Mouse (Mus musculus) ES-E14 (cell line): Measurements from ENCODE around the gene 2310009B15Rik. TPM values are rescaled to one million over a fixed set of nuclear protein-coding genes. Genes with fewer than 3 reads are reported as not detected.
A peak's percentile ranks its signal among the peaks of the same experiment; 100 is the strongest.
"Not testable (repeated sequence)": the region's sequence is repeated elsewhere in the genome, so short reads cannot be mapped to it uniquely, and the experiment has no call there.

Experiments used
- DNase-seq: peaks from one replicate; pipeline ENCODE4 v3.0.0-alpha.2; 2013; ENCODE audit warnings: low read depth, low spot score
- H3K27ac ChIP-seq: 2 replicates; pipeline ENCODE4 v1.5.1; 2012; ENCODE audit warnings: low read depth, mild to moderate bottlenecking, low read length, moderate library complexity, mixed read lengths; ENCODE audit not compliant: poor library complexity, insufficient read depth, severe bottlenecking
- H3K36me3 ChIP-seq: 2 replicates; pipeline ENCODE4 v1.6.1; 2012; ENCODE audit warnings: mild to moderate bottlenecking, low read length, moderate library complexity, mixed read lengths; ENCODE audit not compliant: control insufficient read depth, poor library complexity, insufficient read depth, severe bottlenecking
- H3K4me1 ChIP-seq, 2 experiments: fragments of 150-350 bp in 1 of 2; sonication (generic) in 1 of 2; 2 replicates each; pipeline ENCODE4 v1.6.1; 2012; ENCODE audit warnings: low read length in 2 of 2, mild to moderate bottlenecking in 1 of 2, mixed read lengths in 1 of 2; ENCODE audit not compliant: control insufficient read depth in 2 of 2, insufficient read depth in 2 of 2, poor library complexity in 1 of 2
- H3K4me3 ChIP-seq, 2 experiments: fragments of 150-350 bp in 1 of 2; sonication (generic) in 1 of 2; 2 replicates each; pipeline ENCODE4 v1.5.1; 2012; ENCODE audit warnings: low read length in 2 of 2, low read depth in 1 of 2, mild to moderate bottlenecking in 1 of 2, mixed read lengths in 1 of 2; ENCODE audit not compliant: insufficient read depth in 1 of 2, poor library complexity in 1 of 2, severe bottlenecking in 1 of 2
- H3K9ac ChIP-seq: 2 replicates; pipeline ENCODE4 v1.6.1; 2012; ENCODE audit warnings: low read depth, mild to moderate bottlenecking, low read length, mixed read lengths; ENCODE audit not compliant: poor library complexity, insufficient read depth, severe bottlenecking
- H3K9me3 ChIP-seq: fragments of 150-350 bp; sonication (generic); 2 replicates; pipeline ENCODE4 v1.6.1; 2012; ENCODE audit warnings: low read depth, mild to moderate bottlenecking, low read length; ENCODE audit not compliant: control insufficient read depth, insufficient read depth
- CHD2 ChIP-seq: IDR thresholded peaks from 2 replicates; pipeline ENCODE4 v1.6.1; 2014; ENCODE audit warnings: mild to moderate bottlenecking, low read depth, low read length, inconsistent platforms
- HCFC1 ChIP-seq: IDR thresholded peaks from 2 replicates; pipeline ENCODE4 v1.6.1; 2012; ENCODE audit warnings: low read length, inconsistent platforms, borderline replicate concordance; ENCODE audit not compliant: insufficient read depth
- MAFK ChIP-seq: IDR thresholded peaks from 2 replicates; pipeline ENCODE4 v1.6.1; 2014; ENCODE audit warnings: mild to moderate bottlenecking, low read depth, low read length, inconsistent platforms; ENCODE audit not compliant: insufficient read depth
- ZC3H11A ChIP-seq: IDR thresholded peaks from 2 replicates; pipeline ENCODE4 v1.6.1; 2012; ENCODE audit warnings: low read depth, mild to moderate bottlenecking, inconsistent platforms, low read length, borderline replicate concordance
- ZNF384 ChIP-seq: IDR thresholded peaks from 2 replicates; pipeline ENCODE4 v1.6.1; 2012; ENCODE audit warnings: low read depth, low read length, inconsistent platforms
- in situ Hi-C, 2 experiments: fragments of 600-800 bp; cut with MboI; formaldehyde crosslinking; loops; one replicate each; pipeline ENCODE4 v1.15.1; 2025; ENCODE audit warnings: low sequenced_read_pairs in 2 of 2, inconsistent platforms in 1 of 2; ENCODE audit not compliant: unreplicated experiment in 2 of 2
- total RNA-seq: library from RNA; depleted of rRNA; stranded (reverse); fragments of 300-350 nt; gene quantifications from 2 replicates; pipeline ENCODE4 v1.2.3, GENCODE M21; 2012; rRNA removed

Gene 2310009B15Rik
- 19.9 and 20.0 TPM in 2 replicates for total RNA-seq

DNA sequence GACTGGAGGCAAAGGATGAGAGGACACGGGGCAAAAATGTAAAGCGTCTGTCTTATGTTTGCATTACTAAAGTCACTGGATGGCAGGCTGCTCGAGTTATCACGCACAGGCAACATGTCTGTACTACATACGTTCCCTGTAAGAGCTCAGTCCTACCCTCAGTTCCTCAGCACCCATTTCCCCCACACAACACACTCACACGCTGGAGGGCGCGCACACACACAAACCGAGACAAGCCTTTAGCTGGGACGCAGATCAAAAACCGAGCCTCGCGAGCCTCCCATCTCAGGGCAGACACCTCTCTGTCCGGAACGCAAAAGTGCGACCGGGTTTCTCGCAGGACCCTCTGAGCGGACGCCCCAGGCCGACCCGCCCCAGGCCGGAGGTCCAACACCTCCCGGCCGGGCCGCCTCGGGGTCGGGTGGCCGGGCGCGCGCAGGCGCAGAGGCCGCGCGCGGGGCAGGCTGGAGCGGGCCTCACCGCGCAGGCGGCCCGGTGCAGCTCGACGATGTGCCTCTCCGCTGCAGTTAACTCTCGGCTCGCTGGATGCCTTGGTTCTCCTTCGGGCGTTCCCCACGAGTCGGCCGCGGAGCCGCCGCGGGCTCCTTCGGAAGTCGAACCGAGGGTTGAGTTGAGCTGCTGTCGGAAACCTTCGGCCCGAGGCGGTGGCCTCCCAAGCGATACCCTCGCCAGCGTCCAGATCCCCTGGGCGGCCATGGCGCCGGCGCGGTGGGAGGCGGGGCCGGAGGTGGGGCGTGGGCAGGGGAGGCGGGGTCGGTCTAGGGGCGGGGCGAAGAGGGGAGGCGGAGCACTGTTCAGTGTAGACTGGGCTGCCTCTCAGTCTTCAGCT is at the start of gene 2310009B15Rik:
Gene 2310009B15Rik, minus strand, starts transcription at position 752 of the 850 bp plus-strand sequence.
- DNase-seq, H3K36me3 ChIP-seq, in situ Hi-C loops, H3K4me1 ChIP-seq, H3K9me3 ChIP-seq: not testable (repeated sequence)
- Histone ChIP-seq H3K27ac (peak within 1 kb of the TSS; percentile 58; the same call in 1 of the 2 replicates), H3K4me3 (peak within 1 kb of the TSS; percentile 83 to 87), H3K9ac (peak within 1 kb of the TSS; percentile 88)

DNA sequence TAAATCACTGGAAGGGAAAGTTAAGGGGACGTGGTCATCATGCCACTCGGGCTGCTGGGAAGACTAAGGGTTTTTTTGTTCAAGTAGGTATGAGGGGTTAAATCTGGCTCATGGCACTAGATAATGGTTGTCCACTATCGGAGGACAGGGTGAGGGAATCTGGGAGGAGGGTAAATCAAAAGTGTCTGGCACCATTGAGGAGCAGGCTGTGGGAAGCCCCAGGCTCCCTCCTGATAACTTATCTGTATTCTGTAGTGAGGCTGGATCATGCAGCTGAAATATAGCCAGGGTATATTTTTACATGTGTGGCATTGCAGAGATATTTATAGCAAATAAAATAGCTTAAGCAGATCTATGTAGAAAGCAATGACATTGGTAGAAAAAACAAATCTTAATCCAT is 49.6 kb upstream of the 2310009B15Rik start:
- H3K4me1 ChIP-seq = peaks cover 2% of the 10 kb centered on the region in 2 experiments; a peak in 2 of 4 replicates
- no peak for DNase-seq
- H3K36me3 ChIP-seq = no peaks in the 10 kb centered on the region; the same call in 1 of the 2 replicates
- no peaks in the 10 kb centered on the region for H3K9me3 ChIP-seq
- TF ChIP-seq CHD2 (no peak), HCFC1 (no peak)
- no peak overlapping the region for H3K27ac ChIP-seq
- H3K4me3 ChIP-seq = no peak overlapping the region
- in situ Hi-C loops = no loop called here
- H3K9ac ChIP-seq = no peak overlapping the region

DNA sequence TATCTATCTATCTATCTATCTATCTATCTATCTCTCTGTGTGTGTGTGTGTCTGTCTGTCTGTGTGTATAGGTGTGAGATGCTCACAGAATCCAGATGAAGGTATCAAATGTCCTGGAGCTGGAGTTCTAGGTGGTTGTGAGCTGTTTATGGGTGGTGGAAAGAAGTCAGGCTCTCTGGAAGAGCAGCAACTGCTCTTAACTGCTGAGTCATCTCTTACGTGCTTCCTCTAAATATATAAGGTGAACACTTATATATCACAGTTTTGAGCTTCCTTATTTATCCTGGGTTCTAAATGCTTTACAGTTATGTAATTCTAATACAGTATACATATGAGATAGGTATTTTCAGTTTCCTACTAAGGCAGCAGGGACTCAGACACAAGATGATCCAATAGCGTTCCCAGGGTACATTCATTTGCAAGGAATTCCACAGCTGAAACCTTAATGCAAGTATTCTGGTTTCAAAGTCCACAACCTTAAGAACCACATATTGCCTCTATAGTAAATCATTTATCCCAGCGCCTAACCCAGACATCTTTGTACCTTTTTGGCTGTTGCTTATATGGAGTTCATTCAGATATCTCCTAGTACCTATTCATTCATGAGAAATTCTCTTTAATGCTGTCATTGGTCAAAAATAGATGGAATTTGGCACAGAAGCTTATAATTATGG is 48.6 kb upstream of the 2310009B15Rik start:
- in situ Hi-C loops = no loop called here
- no peaks in the 10 kb centered on the region for H3K9me3 ChIP-seq
- H3K4me1 ChIP-seq = peaks cover 2% of the 10 kb centered on the region in 2 experiments; a peak in 2 of 4 replicates
- DNase-seq = no peak
- H3K4me3 ChIP-seq = no peak overlapping the region
- no peak overlapping the region for H3K9ac ChIP-seq
- H3K27ac ChIP-seq = no peak overlapping the region
- no peak for TF ChIP-seq ZC3H11A
- no peak for TF ChIP-seq CHD2
- TF ChIP-seq MAFK = peak; percentile 53; the same call in 1 of the 2 replicates
- no peaks in the 10 kb centered on the region; the same call in 1 of the 2 replicates for H3K36me3 ChIP-seq

DNA sequence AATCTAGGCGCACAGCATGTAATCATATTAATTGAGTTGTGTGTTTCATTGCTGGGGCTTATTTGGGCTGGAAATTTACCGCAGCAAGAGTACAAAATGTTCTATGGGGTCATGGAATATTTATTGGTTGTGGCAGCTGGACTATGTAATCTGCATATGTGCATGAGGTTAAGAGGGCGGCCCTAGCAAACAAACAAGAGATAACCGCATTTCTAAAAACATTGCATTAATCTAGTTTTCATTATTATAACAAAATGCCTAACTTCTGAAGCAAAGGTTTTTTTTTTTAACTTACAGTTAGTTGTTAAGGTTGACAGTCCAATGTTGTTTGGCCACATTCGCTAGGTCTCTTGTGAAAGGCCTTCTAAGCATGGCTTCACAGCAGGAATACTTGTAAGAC is 47.2 kb upstream of the 2310009B15Rik start:
- H3K4me3 ChIP-seq = no peak overlapping the region
- no peak overlapping the region; the same call in 1 of the 2 replicates for H3K27ac ChIP-seq
- no peak for DNase-seq
- TF ChIP-seq HCFC1 = no peak
- no peak for TF ChIP-seq ZC3H11A
- TF ChIP-seq MAFK = no peak
- TF ChIP-seq CHD2 = no peak
- TF ChIP-seq ZNF384 = no peak
- no peak overlapping the region for H3K9ac ChIP-seq
- H3K36me3 ChIP-seq = no peaks in the 10 kb centered on the region; the same call in 1 of the 2 replicates
- peaks cover 2% of the 10 kb centered on the region in 2 experiments; a peak in 2 of 4 replicates for H3K4me1 ChIP-seq
- in situ Hi-C loops = no loop called here
- H3K9me3 ChIP-seq = no peaks in the 10 kb centered on the region
